Mouse (Mus musculus): ENCODE data around the gene Arl5c. TPM values are rescaled to one million over a fixed set of nuclear protein-coding genes. Genes with fewer than 3 reads are reported as not detected.

Arl5c gene
- total and polyA plus RNA-seq, 2 experiments, result 0.37 to 0.55 TPM

- DNase-seq (ENCODE audit: extremely low read depth, low read depth, low spot score), result no peak
- TF ChIP-seq CTCF (IDR thresholded peaks at IDR 0.05; ENCODE audit: low read depth, low read length) (no peak), POLR2A (IDR thresholded peaks at IDR 0.05; ENCODE audit: extremely low read depth, insufficient read depth, low read length) (no peak)
- Histone ChIP-seq H3K27ac (replicated peaks; ENCODE audit: insufficient read depth, low read depth, low read length) (no peak overlapping the region), H3K27me3 (ENCODE audit: control insufficient read depth, insufficient read depth, low read length) (peaks cover 3% of the 10 kb centered on the region; the same call in 1 of the 2 replicates), H3K4me1 (ENCODE audit: control insufficient read depth, insufficient read depth, low read length) (no peaks in the 10 kb centered on the region), H3K79me2 (ENCODE audit: control insufficient read depth, insufficient read depth, low read length) (no peaks in the 10 kb centered on the region), H3K36me3 (ENCODE audit: control insufficient read depth, insufficient read depth, low read length) (no peaks in the 10 kb centered on the region), H3K4me3 (ENCODE audit: insufficient read depth, low read depth, low read length) (no peak overlapping the region), H3K9ac (ENCODE audit: low read depth, low read length) (no peak overlapping the region)
- 89% methylated on average over 9 of the region's 9 CpGs for WGBS
Measured at GRCm38 (mm10) chr11:97982721-97983120, 13.3 kb downstream of the Arl5c start.

GRCm38 (mm10) chr11:97980531-97980966 is 15.4 kb downstream of the Arl5c start:
- Histone ChIP-seq H3K27me3 (ENCODE audit: control insufficient read depth, insufficient read depth, low read length) (no peaks in the 10 kb centered on the region), H3K4me3 (ENCODE audit: insufficient read depth, low read depth, low read length) (no peak overlapping the region), H3K27ac (replicated peaks; ENCODE audit: insufficient read depth, low read depth, low read length) (no peak overlapping the region), H3K4me1 (ENCODE audit: control insufficient read depth, insufficient read depth, low read length) (no peaks in the 10 kb centered on the region), H3K9ac (ENCODE audit: low read depth, low read length) (no peak overlapping the region), H3K36me3 (ENCODE audit: control insufficient read depth, insufficient read depth, low read length) (no peaks in the 10 kb centered on the region), H3K79me2 (ENCODE audit: control insufficient read depth, insufficient read depth, low read length) (no peaks in the 10 kb centered on the region)
- WGBS, result 77% methylated on average over 9 of the region's 9 CpGs
- TF ChIP-seq POLR2A (IDR thresholded peaks at IDR 0.05; ENCODE audit: extremely low read depth, insufficient read depth, low read length) (no peak), CTCF (IDR thresholded peaks at IDR 0.05; ENCODE audit: low read depth, low read length) (no peak)
- DNase-seq (ENCODE audit: extremely low read depth, low read depth, low spot score), result no peak

- Histone ChIP-seq H3K36me3 (ENCODE audit: control insufficient read depth, insufficient read depth, low read length) (no peaks in the 10 kb centered on the region), H3K9ac (ENCODE audit: low read depth, low read length) (no peak overlapping the region), H3K4me1 (ENCODE audit: control insufficient read depth, insufficient read depth, low read length) (no peaks in the 10 kb centered on the region), H3K4me3 (ENCODE audit: insufficient read depth, low read depth, low read length) (no peak overlapping the region), H3K27ac (replicated peaks; ENCODE audit: insufficient read depth, low read depth, low read length) (no peak overlapping the region), H3K27me3 (ENCODE audit: control insufficient read depth, insufficient read depth, low read length) (no peaks in the 10 kb centered on the region), H3K79me2 (ENCODE audit: control insufficient read depth, insufficient read depth, low read length) (no peaks in the 10 kb centered on the region)
- DNase-seq (ENCODE audit: extremely low read depth, low read depth, low spot score), result no peak
- TF ChIP-seq POLR2A (IDR thresholded peaks at IDR 0.05; ENCODE audit: extremely low read depth, insufficient read depth, low read length), result no peak
- no peak for TF ChIP-seq CTCF (IDR thresholded peaks at IDR 0.05; ENCODE audit: low read depth, low read length)
- WGBS, result 77% methylated on average over 10 of the region's 10 CpGs
Measured at GRCm38 (mm10) chr11:97979824-97980495, 16.0 kb downstream of the Arl5c start.

GRCm38 (mm10) chr11:97978392-97978791 is 17.6 kb downstream of the Arl5c start:
- Histone ChIP-seq H3K4me3 (ENCODE audit: insufficient read depth, low read depth, low read length) (no peak overlapping the region), H3K9ac (ENCODE audit: low read depth, low read length) (no peak overlapping the region), H3K27me3 (ENCODE audit: control insufficient read depth, insufficient read depth, low read length) (no peaks in the 10 kb centered on the region), H3K36me3 (ENCODE audit: control insufficient read depth, insufficient read depth, low read length) (no peaks in the 10 kb centered on the region), H3K27ac (replicated peaks; ENCODE audit: insufficient read depth, low read depth, low read length) (no peak overlapping the region), H3K4me1 (ENCODE audit: control insufficient read depth, insufficient read depth, low read length) (peaks cover 7% of the 10 kb centered on the region; the same call in 1 of the 2 replicates), H3K79me2 (ENCODE audit: control insufficient read depth, insufficient read depth, low read length) (no peaks in the 10 kb centered on the region)
- 88% methylated on average over 13 of the region's 13 CpGs for WGBS
- TF ChIP-seq POLR2A (IDR thresholded peaks at IDR 0.05; ENCODE audit: extremely low read depth, insufficient read depth, low read length), result no peak
- no peak for TF ChIP-seq CTCF (IDR thresholded peaks at IDR 0.05; ENCODE audit: low read depth, low read length)
- DNase-seq (ENCODE audit: extremely low read depth, low read depth, low spot score), result no peak

- no peaks in the 10 kb centered on the region for H3K36me3 ChIP-seq (ENCODE audit: control insufficient read depth, insufficient read depth, low read length)
- 84% methylated on average over 5 of the region's 5 CpGs for WGBS
- no peaks in the 10 kb centered on the region for H3K27me3 ChIP-seq (ENCODE audit: control insufficient read depth, insufficient read depth, low read length)
- peaks cover 7% of the 10 kb centered on the region; the same call in 1 of the 2 replicates for H3K4me1 ChIP-seq (ENCODE audit: control insufficient read depth, insufficient read depth, low read length)
- H3K27ac ChIP-seq (replicated peaks; ENCODE audit: insufficient read depth, low read depth, low read length), result no peak overlapping the region
- H3K79me2 ChIP-seq (ENCODE audit: control insufficient read depth, insufficient read depth, low read length), result no peaks in the 10 kb centered on the region
- no peak overlapping the region for H3K9ac ChIP-seq (ENCODE audit: low read depth, low read length)
- no peak for DNase-seq (ENCODE audit: extremely low read depth, low read depth, low spot score)
- H3K4me3 ChIP-seq (ENCODE audit: insufficient read depth, low read depth, low read length), result no peak overlapping the region
- TF ChIP-seq POLR2A (IDR thresholded peaks at IDR 0.05; ENCODE audit: extremely low read depth, insufficient read depth, low read length) (no peak), CTCF (IDR thresholded peaks at IDR 0.05; ENCODE audit: low read depth, low read length) (no peak)
Measured at GRCm38 (mm10) chr11:97977797-97978196, 18.2 kb downstream of the Arl5c start.

GRCm38 (mm10) chr11:97974746-97975145 is 21.2 kb downstream of the Arl5c start:
- no peak overlapping the region for H3K4me3 ChIP-seq (ENCODE audit: insufficient read depth, low read depth, low read length)
- TF ChIP-seq POLR2A (IDR thresholded peaks at IDR 0.05; ENCODE audit: extremely low read depth, insufficient read depth, low read length) (no peak), CTCF (IDR thresholded peaks at IDR 0.05; ENCODE audit: low read depth, low read length) (no peak)
- no peak overlapping the region for H3K9ac ChIP-seq (ENCODE audit: low read depth, low read length)
- no peak for DNase-seq (ENCODE audit: extremely low read depth, low read depth, low spot score)
- no peaks in the 10 kb centered on the region for H3K27me3 ChIP-seq (ENCODE audit: control insufficient read depth, insufficient read depth, low read length)
- H3K4me1 ChIP-seq (ENCODE audit: control insufficient read depth, insufficient read depth, low read length), result peaks cover 10% of the 10 kb centered on the region; the same call in 1 of the 2 replicates
- H3K79me2 ChIP-seq (ENCODE audit: control insufficient read depth, insufficient read depth, low read length), result no peaks in the 10 kb centered on the region
- WGBS, result 80% methylated on average over 5 of the region's 5 CpGs
- H3K27ac ChIP-seq (replicated peaks; ENCODE audit: insufficient read depth, low read depth, low read length), result no peak overlapping the region
- no peaks in the 10 kb centered on the region for H3K36me3 ChIP-seq (ENCODE audit: control insufficient read depth, insufficient read depth, low read length)
